Mouse (Mus musculus) telencephalon, adult 2 months (tissue): ENCODE results near the gene Esrra.
"Not testable (repeated sequence)": the region's sequence is repeated elsewhere in the genome, so short reads cannot be mapped to it uniquely, and the experiment has no call there.

Experiments
- DNase-seq: peaks from one replicate; pipeline ENCODE4 v3.0.0-alpha.2; 2011; ENCODE audit warnings: low read depth, low spot score

The Esrra gene

DNA sequence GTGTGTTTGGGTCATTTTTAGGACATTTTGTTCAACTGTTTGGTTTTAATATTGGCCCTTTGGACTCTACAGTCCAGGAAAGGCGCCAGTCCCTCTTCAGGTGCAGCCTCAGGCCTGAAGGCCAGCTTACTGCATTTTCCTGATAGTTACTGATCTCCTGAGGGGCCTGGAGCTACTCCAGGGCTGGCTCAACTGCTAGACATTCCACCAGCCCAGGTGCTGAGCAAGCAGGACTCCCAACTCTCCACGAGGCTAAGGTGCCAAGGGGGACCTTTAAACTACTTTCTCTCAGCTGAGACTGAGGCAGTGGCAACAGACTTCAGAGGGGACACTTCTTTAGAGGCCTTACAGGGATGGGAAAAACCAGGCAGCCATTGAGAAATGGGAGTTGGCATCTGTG is 16.8 kb downstream of the Esrra start:
- DNase-seq = no peak

DNA sequence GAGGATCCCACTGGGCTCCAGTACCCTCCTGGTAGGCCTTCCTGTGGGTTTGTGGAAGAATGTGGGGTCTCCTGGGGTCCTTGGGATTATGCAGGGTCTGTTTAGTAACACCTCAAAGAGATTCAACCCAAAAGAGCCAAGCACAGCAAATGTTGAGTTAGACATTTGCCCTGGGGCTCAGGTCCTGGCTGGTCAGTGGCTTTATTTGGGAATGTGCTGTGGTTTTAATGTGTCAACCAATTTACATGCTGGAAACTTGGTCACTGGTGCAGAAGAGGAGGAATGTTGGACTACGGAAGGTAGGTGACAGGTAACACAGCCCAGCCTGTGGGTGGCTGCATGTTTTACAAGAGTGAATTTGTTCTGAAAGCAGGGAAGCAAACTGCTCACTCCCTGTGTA is 18.6 kb downstream of the Esrra start:
- DNase-seq = no peak

GRCm38 (mm10) chr19:6899641-6900040 is 22.0 kb downstream of the Esrra start:
- no peak for DNase-seq

DNA sequence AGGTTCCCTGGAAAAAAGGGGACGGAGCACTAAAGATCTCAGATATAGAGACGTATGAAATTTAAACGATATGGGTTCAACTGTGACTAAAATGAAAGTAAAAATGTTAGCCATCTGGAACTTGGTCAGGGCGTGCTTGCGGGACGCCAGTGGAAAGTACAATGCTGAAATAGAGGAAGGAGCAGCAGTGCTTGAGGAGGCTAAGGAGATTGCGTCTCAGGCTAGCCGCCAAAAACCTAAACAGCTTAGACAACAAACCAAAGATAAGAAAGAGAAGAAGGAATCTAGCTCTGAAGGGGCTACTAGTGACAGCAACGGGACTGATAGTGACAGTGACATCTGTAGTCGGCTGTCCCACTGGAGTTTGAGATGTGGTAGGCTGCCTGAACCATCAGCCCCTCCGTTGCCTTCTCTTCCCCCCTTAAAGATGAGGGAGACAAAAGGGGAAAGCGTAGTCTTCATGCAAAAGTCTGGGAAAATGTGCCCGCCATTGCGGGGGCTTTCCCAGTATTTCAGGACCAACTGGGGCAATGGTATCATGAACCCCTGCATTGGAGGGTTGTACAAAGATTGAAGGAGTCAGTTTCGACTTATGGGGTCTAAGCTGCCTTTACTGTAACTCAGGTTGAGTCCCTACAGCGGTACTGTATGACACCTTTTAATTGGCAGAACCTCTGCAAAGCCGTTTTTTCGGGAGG is 25.9 kb downstream of the Esrra start:
- DNase-seq = not testable (repeated sequence)

DNA sequence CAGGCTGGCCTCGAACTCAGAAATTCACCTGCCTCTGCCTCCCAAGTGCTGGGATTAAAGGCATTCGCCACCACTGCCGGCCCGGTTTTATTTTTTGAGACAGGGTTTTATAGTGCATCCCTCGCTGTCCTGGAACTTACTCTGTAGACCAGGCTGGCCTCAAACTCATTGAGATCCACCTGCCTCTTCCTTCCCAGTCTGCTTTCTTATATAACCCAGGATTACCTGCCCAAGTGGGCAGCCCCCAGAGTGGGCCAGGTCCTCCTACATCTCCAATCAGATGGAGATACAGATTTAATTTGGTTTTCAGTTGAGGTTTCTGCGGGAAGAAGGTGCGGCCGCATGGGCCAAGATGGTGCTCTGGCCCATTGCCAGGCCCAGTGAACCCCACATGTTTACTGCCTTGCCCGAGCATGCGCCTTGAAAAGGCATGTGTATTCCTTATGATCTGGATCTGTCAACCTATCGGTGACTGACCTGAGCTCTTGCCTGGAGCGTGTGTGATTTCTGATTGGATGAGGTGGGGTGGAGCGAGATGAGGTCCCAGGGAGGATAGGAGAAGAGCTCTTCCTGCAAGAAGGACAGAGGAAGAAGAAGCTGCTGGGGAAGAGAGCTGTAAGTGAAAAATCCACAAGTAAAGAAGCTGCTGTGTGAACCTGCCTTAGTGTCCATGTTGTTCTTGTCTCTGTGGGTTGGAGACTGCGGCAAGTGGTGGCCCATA is 27.7 kb downstream of the Esrra start:
- no peak for DNase-seq

DNA sequence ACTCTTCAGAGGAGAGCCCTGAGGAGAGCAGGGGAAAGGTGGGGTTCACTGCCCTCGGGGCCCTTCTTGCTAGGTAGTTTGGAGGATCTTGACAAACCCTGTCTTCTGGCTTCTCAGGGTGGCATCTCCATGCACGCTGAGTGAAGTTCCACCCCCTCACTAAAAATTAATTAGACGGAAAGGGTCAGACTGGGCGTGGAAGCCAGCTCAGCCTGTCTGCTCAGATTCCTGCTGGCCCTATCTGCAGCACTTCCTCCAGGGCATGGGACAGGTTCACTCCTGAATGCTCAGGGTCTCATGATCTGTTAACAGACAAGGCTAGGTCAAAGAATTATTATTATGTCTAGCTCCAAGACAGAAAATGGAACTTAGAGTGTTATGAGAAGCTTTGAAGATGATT is 29.1 kb downstream of the Esrra start:
- no peak for DNase-seq

DNA sequence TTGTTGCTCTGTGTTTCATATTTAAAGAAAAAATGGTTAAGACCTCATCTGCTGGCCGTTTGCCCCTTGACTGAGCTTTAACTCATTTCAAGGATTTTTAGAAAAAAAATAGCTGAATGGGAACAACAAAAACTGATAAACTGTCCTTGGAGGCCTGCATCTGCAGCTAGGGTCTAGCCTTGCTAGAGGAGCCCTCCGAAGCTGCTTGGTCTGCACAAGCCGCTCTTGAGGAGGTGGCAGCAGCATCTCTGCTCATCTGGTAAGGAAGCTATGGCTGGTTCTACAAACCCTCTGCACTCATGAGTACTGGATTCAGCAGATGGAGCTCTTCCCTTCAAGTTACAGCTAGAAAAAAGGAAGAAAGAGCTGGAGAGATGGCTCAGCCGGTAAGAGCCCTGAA is 43.6 kb downstream of the Esrra start:
- DNase-seq = no peak

- no peak for DNase-seq
These were observed 44.8 kb downstream of the Esrra start for GRCm38 (mm10) chr19:6876799-6877198.

DNA sequence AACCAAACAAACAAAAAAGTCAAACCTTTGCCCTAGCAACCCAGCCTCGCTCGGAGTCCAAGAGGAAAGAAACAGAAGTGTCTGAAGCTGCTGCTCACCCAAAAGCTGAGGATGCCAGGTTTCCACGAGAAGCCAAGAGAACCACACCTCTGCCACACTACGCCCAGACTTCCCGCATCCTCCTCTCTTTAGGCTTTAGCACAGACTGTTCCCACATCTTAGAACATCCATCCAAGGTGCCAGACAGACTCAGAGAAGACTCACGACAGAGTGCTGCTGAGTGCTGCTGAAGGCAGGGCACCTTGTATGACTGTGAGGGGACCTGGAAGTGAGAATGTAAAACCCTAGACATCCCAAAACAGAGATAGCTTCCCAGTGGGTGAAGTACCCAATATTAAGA is 45.8 kb downstream of the Esrra start:
- peak; percentile 27 for DNase-seq

DNA sequence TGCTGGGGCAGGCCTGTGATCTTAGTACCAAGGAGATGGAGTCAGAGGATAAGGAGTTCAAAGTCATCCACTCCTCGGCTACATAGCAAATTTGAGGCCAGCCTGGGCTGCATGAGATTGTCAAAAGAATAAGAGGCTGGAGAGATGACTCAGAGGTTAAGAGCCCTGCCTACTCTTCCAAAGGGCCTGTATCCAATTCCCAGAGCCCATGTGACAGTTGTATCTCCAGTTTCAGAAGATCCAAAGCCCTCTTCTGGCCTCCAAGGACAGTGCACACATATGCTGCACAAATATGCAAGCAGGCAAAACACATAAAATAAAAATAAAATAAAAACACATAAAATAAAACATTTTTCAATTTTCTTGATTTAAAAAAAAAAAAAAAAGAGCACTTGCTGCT is 47.4 kb downstream of the Esrra start:
- DNase-seq = no peak

- DNase-seq = no peak
These were observed 48.9 kb downstream of the Esrra start for GRCm38 (mm10) chr19:6872701-6873100.

- no peak for DNase-seq
These were observed 49.9 kb downstream of the Esrra start for GRCm38 (mm10) chr19:6871574-6872271.

GRCm38 (mm10) chr19:6869355-6869754 is 52.3 kb downstream of the Esrra start:
- no peak for DNase-seq

DNA sequence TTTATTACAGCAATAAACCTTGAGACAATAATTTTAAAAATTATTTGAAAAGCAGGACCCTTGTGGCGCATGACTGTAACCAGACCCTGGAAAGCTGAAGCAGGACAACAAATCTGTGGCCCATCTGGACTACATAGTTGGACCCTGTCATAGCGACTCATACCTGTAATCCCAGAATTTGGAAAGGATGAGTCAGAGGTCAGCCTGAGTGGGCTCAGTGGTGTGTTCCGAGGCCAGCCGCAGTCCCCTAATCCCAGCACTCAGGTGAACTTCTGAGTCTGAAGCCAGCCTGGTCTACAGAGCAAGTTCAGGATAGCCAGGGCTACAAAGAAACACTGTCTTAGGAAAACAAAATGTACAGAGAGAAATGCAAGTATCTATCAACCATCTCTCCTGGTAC is 60.2 kb downstream of the Esrra start:
- no peak for DNase-seq
